Mouse (Mus musculus): ENCODE measurements around the gene Mndal.
"Not testable (repeated sequence)": the region's sequence is repeated elsewhere in the genome, so short reads cannot be mapped to it uniquely, and the experiment has no call there.

Mndal gene

GRCm38 (mm10) chr1:173941924-173942779 lies at the start of gene Mndal, which contains the start of gene Ifi203:
Gene Mndal (minus strand): TSS chr1:173942491.
Gene Ifi203 (minus strand): TSS chr1:173942672.
- DNase-seq (ENCODE audit: low read depth): not testable (repeated sequence)

GRCm38 (mm10) chr1:173982694-173983305 lies 40.5 kb upstream of the Mndal start, which contains the start of gene Ifi202b:
Gene Ifi202b (minus strand): TSS chr1:173982744.
- DNase-seq (ENCODE audit: low read depth): not testable (repeated sequence)

- not testable (repeated sequence) for DNase-seq (ENCODE audit: low read depth)
Measured at GRCm38 (mm10) chr1:173981038-173981437, 38.7 kb upstream of the Mndal start.

- DNase-seq (ENCODE audit: low read depth): no peak
Measured at GRCm38 (mm10) chr1:173977622-173978021, 35.3 kb upstream of the Mndal start.

- DNase-seq (ENCODE audit: low read depth): no peak
Measured at GRCm38 (mm10) chr1:173973111-173973510, 30.8 kb upstream of the Mndal start.

GRCm38 (mm10) chr1:173961491-173961890 lies 19.2 kb upstream of the Mndal start:
- not testable (repeated sequence) for DNase-seq (ENCODE audit: low read depth)

GRCm38 (mm10) chr1:173959998-173960397 lies 17.7 kb upstream of the Mndal start:
- not testable (repeated sequence) for DNase-seq (ENCODE audit: low read depth)

- DNase-seq (ENCODE audit: low read depth): not testable (repeated sequence)
Measured at GRCm38 (mm10) chr1:173955839-173956527, 13.7 kb upstream of the Mndal start.

- no peak for DNase-seq (ENCODE audit: low read depth)
Measured at GRCm38 (mm10) chr1:173955071-173955796, 12.9 kb upstream of the Mndal start.

- DNase-seq (ENCODE audit: low read depth): no peak
Measured at GRCm38 (mm10) chr1:173953563-173953962, 11.3 kb upstream of the Mndal start.

GRCm38 (mm10) chr1:173949044-173949443 lies 6.8 kb upstream of the Mndal start:
- not testable (repeated sequence) for DNase-seq (ENCODE audit: low read depth)

- not testable (repeated sequence) for DNase-seq (ENCODE audit: low read depth)
Measured at GRCm38 (mm10) chr1:173942780-173943066, 432 bp upstream of the Mndal start.

GRCm38 (mm10) chr1:173941522-173941921 lies 769 bp downstream of the Mndal start:
- not testable (repeated sequence) for DNase-seq (ENCODE audit: low read depth)

GRCm38 (mm10) chr1:173919279-173919678 lies 23.0 kb downstream of the Mndal start:
- not testable (repeated sequence) for DNase-seq (ENCODE audit: low read depth)

GRCm38 (mm10) chr1:173914559-173914958 lies 27.7 kb downstream of the Mndal start:
- no peak for DNase-seq (ENCODE audit: low read depth)

GRCm38 (mm10) chr1:173913256-173913791 lies 29.0 kb downstream of the Mndal start:
- DNase-seq (ENCODE audit: low read depth): not testable (repeated sequence)

GRCm38 (mm10) chr1:173912548-173913255 lies 29.6 kb downstream of the Mndal start, which contains the start of gene Ifi211:
Gene Ifi211 (minus strand): TSS chr1:173913046.
- not testable (repeated sequence) for DNase-seq (ENCODE audit: low read depth)

GRCm38 (mm10) chr1:173911808-173912464 lies 30.4 kb downstream of the Mndal start:
- no peak for DNase-seq (ENCODE audit: low read depth)

- DNase-seq (ENCODE audit: low read depth): not testable (repeated sequence)
Measured at GRCm38 (mm10) chr1:173908390-173908789, 33.9 kb downstream of the Mndal start.

- DNase-seq (ENCODE audit: low read depth): not testable (repeated sequence)
Measured at GRCm38 (mm10) chr1:173905885-173906284, 36.4 kb downstream of the Mndal start.

All from c-Kit-positive CD71-positive TER-119-negative erythroid progenitor cells, embryonic 14.5 days (primary cell).